Mouse (Mus musculus): Measurements from ENCODE around the gene Cds2. TPM values are rescaled to one million over a fixed set of nuclear protein-coding genes. Genes with fewer than 3 reads are reported as not detected.
"Not testable (repeated sequence)": the region's sequence is repeated elsewhere in the genome, so short reads cannot be mapped to it uniquely, and the experiment has no call there.

Cds2 gene
- polyA plus RNA-seq, 1 experiment from 2014 or later = 8.2 TPM

GRCm38 (mm10) chr2:132301436-132301835, 38.5 kb downstream of the Cds2 start:
- Histone ChIP-seq H3K4me1 (ENCODE audit: control insufficient read depth, low read depth, low read length) (0 out of 2 replicates have a peak, but pooled peaks cover 3% of the 10 kb centered on the region), H3K4me3 (ENCODE audit: low read depth, low read length) (no peak overlapping the region), H3K9ac (ENCODE audit: low read depth, low read length) (no peak overlapping the region), H3K36me3 (ENCODE audit: control insufficient read depth, insufficient read depth) (peaks cover 16% of the 10 kb centered on the region), H3K27ac (ENCODE audit: low read length) (no peak overlapping the region), H3K27me3 (ENCODE audit: control insufficient read depth, insufficient read depth, low read depth, low read length) (no peaks in the 10 kb centered on the region), H3K9me3 (replicated peaks; ENCODE audit: control insufficient read depth, low read length) (no peaks in the 10 kb centered on the region), H3K4me2 (ENCODE audit: low read depth, low read length) (no peak overlapping the region)
- 86% methylated on average over 4 of the region's 4 CpGs for WGBS (ENCODE audit: insufficient replicate concordance)
- no peak for ATAC-seq (ENCODE audit: low read depth)

- H3K36me3 ChIP-seq (ENCODE audit: control insufficient read depth, insufficient read depth) = peaks cover 5% of the 10 kb centered on the region; the same call in 1 of the 2 replicates
Measured at GRCm38 (mm10) chr2:132305165-132305564, 42.2 kb downstream of the Cds2 start.

GRCm38 (mm10) chr2:132305988-132306387, 43.0 kb downstream of the Cds2 start:
- Histone ChIP-seq H3K27ac (ENCODE audit: low read length) (no peak overlapping the region), H3K9ac (ENCODE audit: low read depth, low read length) (no peak overlapping the region), H3K9me3 (replicated peaks; ENCODE audit: control insufficient read depth, low read length) (no peaks in the 10 kb centered on the region), H3K4me2 (ENCODE audit: low read depth, low read length) (no peak overlapping the region), H3K4me3 (ENCODE audit: low read depth, low read length) (no peak overlapping the region), H3K27me3 (ENCODE audit: control insufficient read depth, insufficient read depth, low read depth, low read length) (no peaks in the 10 kb centered on the region), H3K4me1 (ENCODE audit: control insufficient read depth, low read depth, low read length) (0 out of 2 replicates have a peak, but pooled peaks cover 3% of the 10 kb centered on the region), H3K36me3 (ENCODE audit: control insufficient read depth, insufficient read depth) (peaks cover 5% of the 10 kb centered on the region; the same call in 1 of the 2 replicates)
- WGBS (ENCODE audit: insufficient replicate concordance) = 23% methylated on average over 4 of the region's 4 CpGs
- ATAC-seq (ENCODE audit: low read depth) = peak; percentile 50; the same call in 1 of the 2 replicates

More at GRCm38 (mm10) chr2:132305165-132305564, 42.2 kb downstream of the Cds2 start:
- no peak overlapping the region for H3K4me2 ChIP-seq (ENCODE audit: low read depth, low read length)
- H3K4me3 ChIP-seq (ENCODE audit: low read depth, low read length) = no peak overlapping the region
- no peaks in the 10 kb centered on the region for H3K9me3 ChIP-seq (replicated peaks; ENCODE audit: control insufficient read depth, low read length)
- 0 out of 2 replicates have a peak, but pooled peaks cover 3% of the 10 kb centered on the region for H3K4me1 ChIP-seq (ENCODE audit: control insufficient read depth, low read depth, low read length)
- ATAC-seq (ENCODE audit: low read depth) = peak; percentile 54
- WGBS (ENCODE audit: insufficient replicate concordance) = 23% methylated on average over 7 of the region's 7 CpGs
- no peak overlapping the region for H3K27ac ChIP-seq (ENCODE audit: low read length)
- H3K27me3 ChIP-seq (ENCODE audit: control insufficient read depth, insufficient read depth, low read depth, low read length) = no peaks in the 10 kb centered on the region
- H3K9ac ChIP-seq (ENCODE audit: low read depth, low read length) = no peak overlapping the region

GRCm38 (mm10) chr2:132307213-132307843, 44.4 kb downstream of the Cds2 start:
- Histone ChIP-seq H3K4me1 (ENCODE audit: control insufficient read depth, low read depth, low read length) (0 out of 2 replicates have a peak, but pooled peaks cover 3% of the 10 kb centered on the region), H3K36me3 (ENCODE audit: control insufficient read depth, insufficient read depth) (peaks cover under 1% of the 10 kb centered on the region; the same call in 1 of the 2 replicates), H3K9ac (ENCODE audit: low read depth, low read length) (no peak overlapping the region), H3K4me3 (ENCODE audit: low read depth, low read length) (no peak overlapping the region), H3K4me2 (ENCODE audit: low read depth, low read length) (no peak overlapping the region), H3K9me3 (replicated peaks; ENCODE audit: control insufficient read depth, low read length) (no peaks in the 10 kb centered on the region), H3K27me3 (ENCODE audit: control insufficient read depth, insufficient read depth, low read depth, low read length) (no peaks in the 10 kb centered on the region), H3K27ac (ENCODE audit: low read length) (no peak overlapping the region)
- 82% methylated on average over 11 of the region's 11 CpGs for WGBS (ENCODE audit: insufficient replicate concordance)
- no peak for ATAC-seq (ENCODE audit: low read depth)

GRCm38 (mm10) chr2:132308829-132309228, 45.9 kb downstream of the Cds2 start:
- no peak overlapping the region for H3K27ac ChIP-seq (ENCODE audit: low read length)
- H3K4me3 ChIP-seq (ENCODE audit: low read depth, low read length) = no peak overlapping the region
- H3K4me2 ChIP-seq (ENCODE audit: low read depth, low read length) = no peak overlapping the region
- 45% methylated on average over 6 of the region's 6 CpGs for WGBS (ENCODE audit: insufficient replicate concordance)
- 0 out of 2 replicates have a peak, but pooled peaks cover 3% of the 10 kb centered on the region for H3K4me1 ChIP-seq (ENCODE audit: control insufficient read depth, low read depth, low read length)
- ATAC-seq (ENCODE audit: low read depth) = no peak
- no peaks in the 10 kb centered on the region for H3K36me3 ChIP-seq (ENCODE audit: control insufficient read depth, insufficient read depth)
- no peak overlapping the region for H3K9ac ChIP-seq (ENCODE audit: low read depth, low read length)
- H3K9me3 ChIP-seq (replicated peaks; ENCODE audit: control insufficient read depth, low read length) = no peaks in the 10 kb centered on the region
- H3K27me3 ChIP-seq (ENCODE audit: control insufficient read depth, insufficient read depth, low read depth, low read length) = no peaks in the 10 kb centered on the region

- 73% methylated on average over 6 of the region's 6 CpGs for WGBS (ENCODE audit: insufficient replicate concordance)
- Histone ChIP-seq H3K27ac (ENCODE audit: low read length) (no peak overlapping the region), H3K9ac (ENCODE audit: low read depth, low read length) (no peak overlapping the region), H3K4me1 (ENCODE audit: control insufficient read depth, low read depth, low read length) (0 out of 2 replicates have a peak, but pooled peaks cover 3% of the 10 kb centered on the region), H3K4me2 (ENCODE audit: low read depth, low read length) (no peak overlapping the region), H3K36me3 (ENCODE audit: control insufficient read depth, insufficient read depth) (no peaks in the 10 kb centered on the region), H3K9me3 (replicated peaks; ENCODE audit: control insufficient read depth, low read length) (no peaks in the 10 kb centered on the region), H3K4me3 (ENCODE audit: low read depth, low read length) (no peak overlapping the region), H3K27me3 (ENCODE audit: control insufficient read depth, insufficient read depth, low read depth, low read length) (no peaks in the 10 kb centered on the region)
- no peak for ATAC-seq (ENCODE audit: low read depth)
Measured at GRCm38 (mm10) chr2:132309398-132309930, 46.5 kb downstream of the Cds2 start.

GRCm38 (mm10) chr2:132312616-132313015, 49.7 kb downstream of the Cds2 start:
- 65% methylated on average over 5 of the region's 5 CpGs for WGBS (ENCODE audit: insufficient replicate concordance)
- no peak for ATAC-seq (ENCODE audit: low read depth)
- no peaks in the 10 kb centered on the region for H3K9me3 ChIP-seq (replicated peaks; ENCODE audit: control insufficient read depth, low read length)
- no peak overlapping the region for H3K9ac ChIP-seq (ENCODE audit: low read depth, low read length)
- no peak overlapping the region for H3K4me3 ChIP-seq (ENCODE audit: low read depth, low read length)
- no peaks in the 10 kb centered on the region for H3K36me3 ChIP-seq (ENCODE audit: control insufficient read depth, insufficient read depth)
- no peak overlapping the region for H3K27ac ChIP-seq (ENCODE audit: low read length)
- H3K27me3 ChIP-seq (ENCODE audit: control insufficient read depth, insufficient read depth, low read depth, low read length) = no peaks in the 10 kb centered on the region
- no peaks in the 10 kb centered on the region for H3K4me1 ChIP-seq (ENCODE audit: control insufficient read depth, low read depth, low read length)
- H3K4me2 ChIP-seq (ENCODE audit: low read depth, low read length) = no peak overlapping the region

- no peaks in the 10 kb centered on the region for H3K9me3 ChIP-seq (replicated peaks; ENCODE audit: control insufficient read depth, low read length)
- no peak overlapping the region for H3K27ac ChIP-seq (ENCODE audit: low read length)
- H3K36me3 ChIP-seq (ENCODE audit: control insufficient read depth, insufficient read depth) = no peaks in the 10 kb centered on the region
- no peak overlapping the region for H3K4me2 ChIP-seq (ENCODE audit: low read depth, low read length)
- H3K4me3 ChIP-seq (ENCODE audit: low read depth, low read length) = no peak overlapping the region
- 79% methylated on average over 2 of the region's 2 CpGs for WGBS (ENCODE audit: insufficient replicate concordance)
- no peak overlapping the region for H3K9ac ChIP-seq (ENCODE audit: low read depth, low read length)
- H3K4me1 ChIP-seq (ENCODE audit: control insufficient read depth, low read depth, low read length) = no peaks in the 10 kb centered on the region
- no peak; the same call in 1 of the 2 replicates for ATAC-seq (ENCODE audit: low read depth)
- no peaks in the 10 kb centered on the region for H3K27me3 ChIP-seq (ENCODE audit: control insufficient read depth, insufficient read depth, low read depth, low read length)
Measured at GRCm38 (mm10) chr2:132313568-132313967, 50.6 kb downstream of the Cds2 start.

- 75% methylated on average over 8 of the region's 8 CpGs for WGBS (ENCODE audit: insufficient replicate concordance)
- not testable (repeated sequence) for H3K4me2 ChIP-seq (ENCODE audit: low read depth, low read length); H3K27me3 ChIP-seq (ENCODE audit: control insufficient read depth, insufficient read depth, low read depth, low read length); H3K9me3 ChIP-seq (replicated peaks; ENCODE audit: control insufficient read depth, low read length); ATAC-seq (ENCODE audit: low read depth); H3K4me1 ChIP-seq (ENCODE audit: control insufficient read depth, low read depth, low read length); H3K9ac ChIP-seq (ENCODE audit: low read depth, low read length); H3K4me3 ChIP-seq (ENCODE audit: low read depth, low read length); H3K36me3 ChIP-seq (ENCODE audit: control insufficient read depth, insufficient read depth); H3K27ac ChIP-seq (ENCODE audit: low read length)
Measured at GRCm38 (mm10) chr2:132314057-132314456, 51.1 kb downstream of the Cds2 start.
